Mouse (Mus musculus): Measurements from ENCODE around the gene Pank4. TPM values are rescaled to one million over a fixed set of nuclear protein-coding genes. Genes with fewer than 3 reads are reported as not detected.

The Pank4 gene
- polyA plus RNA-seq, 1 experiment, result 24.1 TPM

DNA sequence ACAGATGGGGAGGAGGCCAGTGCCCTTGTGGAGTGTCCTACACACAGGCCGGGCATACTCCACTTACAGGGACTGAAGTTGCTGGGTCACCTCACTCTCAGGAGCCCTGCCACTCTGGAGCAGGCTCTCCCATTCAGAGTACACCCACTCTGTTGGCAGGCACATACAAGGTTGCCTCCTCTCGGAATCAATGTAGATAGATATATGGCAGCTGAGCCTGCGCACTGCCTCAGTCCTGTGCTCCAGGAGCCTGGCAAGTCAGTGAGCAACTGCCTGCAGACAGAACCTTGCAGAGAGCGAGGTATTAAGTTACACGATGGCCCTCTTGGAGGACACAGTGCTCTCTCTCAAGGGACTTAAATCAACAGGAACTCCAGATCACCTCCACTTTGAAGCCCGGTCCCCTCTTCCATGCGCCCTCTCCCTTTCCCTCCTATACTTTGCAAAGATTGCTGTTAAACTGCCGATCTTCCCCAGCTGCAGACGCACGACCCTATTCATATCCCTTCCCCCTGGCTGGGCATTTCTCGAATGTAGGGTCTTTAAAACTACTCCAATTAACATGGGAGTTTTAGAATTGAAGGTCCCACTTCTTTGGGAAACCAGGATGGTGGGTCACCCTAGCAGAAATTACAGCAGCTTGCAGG, 610 bp upstream of the Pank4 start:
- H3K27ac ChIP-seq (ENCODE audit: insufficient read depth, low read depth, low read length), result no peak overlapping the region
- peaks cover 23% of the 10 kb centered on the region for H3K4me1 ChIP-seq (ENCODE audit: control insufficient read depth, insufficient read depth, low read length)
- H3K4me3 ChIP-seq (ENCODE audit: insufficient read depth, low read length), result peak overlapping the region; percentile 27
- no peak for TF ChIP-seq CTCF (IDR thresholded peaks at IDR 0.05; ENCODE audit: low read depth, low read length)

DNA sequence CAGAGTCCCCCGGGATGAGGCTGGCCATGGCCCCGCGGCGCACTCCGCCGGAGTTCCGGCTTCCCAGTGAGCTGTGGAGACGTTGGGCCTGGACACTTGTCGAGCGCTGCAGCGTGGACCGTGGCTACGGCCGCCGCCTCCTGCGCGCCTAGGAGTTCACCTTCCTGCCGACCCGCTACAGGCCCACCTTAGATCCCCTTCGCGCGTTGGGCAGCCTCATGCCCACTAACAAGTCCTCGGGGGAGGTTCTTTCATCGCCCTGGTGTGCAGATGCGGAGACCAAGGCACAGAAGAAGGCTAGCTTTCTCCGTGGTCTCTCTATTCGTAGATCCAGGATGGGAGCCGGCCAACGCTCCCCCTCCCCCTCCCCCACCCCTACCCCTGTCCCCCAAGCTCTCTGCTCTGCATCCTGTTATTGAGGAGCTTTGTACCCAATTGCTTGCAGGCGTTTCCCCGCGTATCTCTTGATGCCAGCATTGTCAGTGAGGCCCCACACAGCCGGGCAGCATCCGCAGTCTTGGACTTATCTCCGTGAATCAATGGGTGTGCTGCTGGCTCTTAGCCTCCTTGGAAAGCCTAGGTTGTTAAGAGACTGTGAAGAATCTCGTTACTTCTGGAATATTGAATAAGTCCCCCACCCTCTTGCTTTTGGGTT, 785 bp downstream of the Pank4 start:
- Histone ChIP-seq H3K27ac (ENCODE audit: insufficient read depth, low read depth, low read length) (peak overlapping the region; percentile 70), H3K4me3 (ENCODE audit: insufficient read depth, low read length) (peak overlapping the region; percentile 95), H3K4me1 (ENCODE audit: control insufficient read depth, insufficient read depth, low read length) (peaks cover 31% of the 10 kb centered on the region)
- no peak for TF ChIP-seq POLR2A (IDR thresholded peaks at IDR 0.05; ENCODE audit: borderline replicate concordance, low read depth, low read length)
- TF ChIP-seq CTCF (IDR thresholded peaks at IDR 0.05; ENCODE audit: low read depth, low read length), result no peak

DNA sequence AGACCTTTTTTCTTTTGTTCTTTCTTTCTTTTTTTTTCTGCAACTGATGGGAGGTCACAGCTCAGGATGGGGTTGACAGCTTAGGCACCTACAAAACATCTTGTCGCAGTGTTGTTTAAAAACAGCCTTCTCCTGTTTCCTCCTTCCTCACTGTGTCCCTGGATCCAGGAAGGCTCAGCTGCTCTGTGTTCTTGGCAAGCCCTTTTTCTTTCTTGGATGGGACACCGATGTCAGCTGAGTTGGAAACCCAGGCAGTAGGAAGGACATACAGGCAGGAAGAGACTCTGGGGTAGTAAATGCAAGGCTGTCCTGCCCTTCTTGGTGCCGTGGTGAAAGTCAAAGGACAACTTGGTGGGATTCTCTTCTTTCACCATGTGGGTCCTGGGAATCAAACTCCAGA, 1.9 kb downstream of the Pank4 start:
- Histone ChIP-seq H3K27ac (ENCODE audit: insufficient read depth, low read depth, low read length) (no peak overlapping the region), H3K4me3 (ENCODE audit: insufficient read depth, low read length) (no peak overlapping the region), H3K4me1 (ENCODE audit: control insufficient read depth, insufficient read depth, low read length) (peaks cover 31% of the 10 kb centered on the region)
- no peak for TF ChIP-seq POLR2A (IDR thresholded peaks at IDR 0.05; ENCODE audit: borderline replicate concordance, low read depth, low read length)
- TF ChIP-seq CTCF (IDR thresholded peaks at IDR 0.05; ENCODE audit: low read depth, low read length), result no peak

DNA sequence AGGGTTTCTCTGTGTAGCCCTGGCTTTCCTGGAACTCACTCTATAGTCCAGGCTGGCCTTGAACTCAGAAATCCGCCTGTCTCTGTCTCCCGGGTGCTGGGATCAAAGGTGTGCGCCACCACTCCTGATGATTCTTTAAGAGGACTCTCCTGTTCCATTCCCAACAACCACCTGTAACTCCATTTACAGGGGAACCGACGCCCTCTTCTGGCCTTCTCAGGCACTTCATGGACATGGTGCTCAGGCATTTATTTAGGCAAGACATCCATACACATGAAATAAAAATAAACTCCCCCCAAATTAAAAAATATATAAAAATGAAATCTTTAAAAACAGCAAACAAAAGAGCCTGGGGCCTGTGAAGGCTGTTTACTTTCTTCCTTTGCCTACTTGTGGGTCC, 3.2 kb downstream of the Pank4 start:
- Histone ChIP-seq H3K4me3 (ENCODE audit: insufficient read depth, low read length) (no peak overlapping the region), H3K4me1 (ENCODE audit: control insufficient read depth, insufficient read depth, low read length) (peaks cover 31% of the 10 kb centered on the region), H3K27ac (ENCODE audit: insufficient read depth, low read depth, low read length) (peak overlapping the region; percentile 31)
- TF ChIP-seq POLR2A (IDR thresholded peaks at IDR 0.05; ENCODE audit: borderline replicate concordance, low read depth, low read length), result no peak
- no peak; the same call in 1 of the 2 replicates for TF ChIP-seq CTCF (IDR thresholded peaks at IDR 0.05; ENCODE audit: low read depth, low read length)

DNA sequence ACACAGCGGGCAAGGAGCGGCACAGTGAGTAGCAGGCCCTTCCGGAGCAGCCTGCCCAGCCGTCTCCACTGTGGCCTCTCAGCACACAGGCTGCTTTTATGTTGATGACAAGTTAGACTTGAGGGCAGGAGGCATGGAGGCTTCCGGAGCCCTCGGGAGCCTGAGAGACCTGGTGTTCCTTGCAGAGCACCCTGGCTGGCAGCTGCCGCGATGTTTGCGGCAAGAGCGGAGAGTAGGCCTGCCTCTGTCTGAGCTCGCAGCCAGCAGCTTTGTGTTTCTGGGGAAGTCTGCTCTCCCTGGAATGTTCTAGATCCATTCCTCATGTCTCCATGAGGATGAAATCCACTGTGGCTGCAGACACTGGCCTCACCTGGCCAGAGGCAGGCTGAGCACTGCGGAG, 8.6 kb downstream of the Pank4 start:
- Histone ChIP-seq H3K4me3 (ENCODE audit: insufficient read depth, low read length) (no peak overlapping the region), H3K27ac (ENCODE audit: insufficient read depth, low read depth, low read length) (no peak overlapping the region), H3K4me1 (ENCODE audit: control insufficient read depth, insufficient read depth, low read length) (peaks cover 14% of the 10 kb centered on the region)
- TF ChIP-seq CTCF (IDR thresholded peaks at IDR 0.05; ENCODE audit: low read depth, low read length) (no peak), POLR2A (IDR thresholded peaks at IDR 0.05; ENCODE audit: borderline replicate concordance, low read depth, low read length) (no peak)

DNA sequence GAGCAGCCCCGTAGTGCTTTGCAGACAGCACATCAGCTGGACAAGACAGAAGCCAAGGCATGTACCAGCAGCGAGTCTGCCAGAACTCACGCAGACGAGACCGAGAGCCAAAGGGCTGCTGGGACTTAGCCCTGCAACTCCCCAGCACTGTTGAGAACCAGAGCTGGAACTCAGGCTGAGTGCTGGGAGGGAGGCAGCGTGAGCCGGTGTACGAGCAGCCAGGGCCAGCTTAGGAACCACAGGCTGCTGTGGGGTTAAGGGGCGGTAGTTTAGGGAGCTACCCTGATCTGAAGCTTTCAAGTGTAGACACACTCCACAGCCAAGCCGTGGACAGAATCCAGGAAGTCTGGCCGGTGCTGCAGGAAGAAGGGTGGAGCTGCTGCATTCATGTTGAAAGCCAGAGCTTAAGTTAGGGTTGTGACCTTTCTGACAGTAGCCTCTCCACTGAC, 10.3 kb downstream of the Pank4 start:
- Histone ChIP-seq H3K4me1 (ENCODE audit: control insufficient read depth, insufficient read depth, low read length) (peaks cover under 1% of the 10 kb centered on the region; the same call in 1 of the 2 replicates), H3K4me3 (ENCODE audit: insufficient read depth, low read length) (no peak overlapping the region), H3K27ac (ENCODE audit: insufficient read depth, low read depth, low read length) (no peak overlapping the region)
- TF ChIP-seq POLR2A (IDR thresholded peaks at IDR 0.05; ENCODE audit: borderline replicate concordance, low read depth, low read length) (no peak), CTCF (IDR thresholded peaks at IDR 0.05; ENCODE audit: low read depth, low read length) (no peak)

DNA sequence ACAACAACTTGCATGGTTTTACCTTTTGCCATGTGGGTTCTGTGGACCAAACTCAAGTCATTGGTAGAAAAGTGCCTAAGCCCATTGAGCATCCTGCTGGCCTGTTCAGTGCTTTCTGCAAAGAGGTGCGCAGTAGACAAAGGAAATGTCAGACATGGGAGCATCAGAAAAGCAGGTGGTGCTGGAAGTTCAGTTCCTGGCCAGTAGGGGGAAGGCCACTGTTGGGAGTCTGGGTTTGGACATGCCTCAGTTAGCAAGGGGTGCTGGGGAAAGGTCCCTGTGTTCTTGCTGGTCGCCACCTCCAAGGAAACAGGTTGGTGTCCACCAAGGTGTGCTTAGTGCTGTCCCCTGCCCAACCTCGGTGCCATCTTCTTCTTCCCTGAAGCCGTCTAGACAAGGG, 16.2 kb downstream of the Pank4 start:
- Histone ChIP-seq H3K4me1 (ENCODE audit: control insufficient read depth, insufficient read depth, low read length) (no peaks in the 10 kb centered on the region), H3K27ac (ENCODE audit: insufficient read depth, low read depth, low read length) (no peak overlapping the region), H3K4me3 (ENCODE audit: insufficient read depth, low read length) (no peak overlapping the region)
- no peak for TF ChIP-seq CTCF (IDR thresholded peaks at IDR 0.05; ENCODE audit: low read depth, low read length)
- no peak for TF ChIP-seq POLR2A (IDR thresholded peaks at IDR 0.05; ENCODE audit: borderline replicate concordance, low read depth, low read length)

DNA sequence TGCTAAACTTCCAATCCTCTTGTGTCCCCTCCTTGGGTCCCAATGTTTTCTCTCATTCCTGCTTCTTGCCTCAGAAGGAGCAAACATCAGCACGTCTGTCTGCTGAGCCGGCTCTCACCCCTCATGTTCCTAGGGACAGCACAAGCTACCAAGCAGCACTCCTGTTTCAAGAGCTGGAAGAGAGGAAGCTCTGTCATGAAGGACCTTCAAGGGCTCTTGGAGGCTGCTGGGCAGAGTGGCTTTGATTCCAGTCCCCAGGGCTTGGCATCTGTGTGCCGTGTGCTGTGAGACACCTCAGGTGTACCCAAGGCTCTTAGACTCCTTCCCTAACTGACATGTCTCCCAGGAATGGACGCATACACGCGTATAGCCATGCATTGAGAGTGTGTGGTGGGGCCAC, 17.2 kb downstream of the Pank4 start:
- Histone ChIP-seq H3K4me3 (ENCODE audit: insufficient read depth, low read length) (no peak overlapping the region), H3K27ac (ENCODE audit: insufficient read depth, low read depth, low read length) (no peak overlapping the region), H3K4me1 (ENCODE audit: control insufficient read depth, insufficient read depth, low read length) (no peaks in the 10 kb centered on the region)
- TF ChIP-seq CTCF (IDR thresholded peaks at IDR 0.05; ENCODE audit: low read depth, low read length) (no peak), POLR2A (IDR thresholded peaks at IDR 0.05; ENCODE audit: borderline replicate concordance, low read depth, low read length) (no peak)

DNA sequence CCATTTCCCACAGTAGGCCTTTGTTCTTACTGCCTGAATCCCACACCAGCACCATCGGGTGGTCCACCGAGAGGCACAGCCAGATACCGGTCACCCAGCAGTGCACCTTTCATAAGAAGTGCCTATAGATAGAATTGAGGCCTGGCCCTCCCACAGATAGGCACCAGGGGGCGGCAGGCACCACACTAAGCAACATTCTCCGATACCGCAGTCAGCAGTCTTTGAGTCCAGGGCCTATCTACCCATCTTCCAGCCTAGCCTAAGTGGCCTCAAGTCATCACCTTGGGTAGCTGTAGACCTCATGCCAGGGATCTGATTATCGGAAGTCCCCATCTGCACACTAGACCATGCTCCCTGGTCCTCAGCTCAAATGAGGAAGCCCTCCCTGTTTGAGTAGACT, 17.6 kb downstream of the Pank4 start:
- H3K27ac ChIP-seq (ENCODE audit: insufficient read depth, low read depth, low read length), result no peak overlapping the region
- no peak for TF ChIP-seq POLR2A (IDR thresholded peaks at IDR 0.05; ENCODE audit: borderline replicate concordance, low read depth, low read length)
- TF ChIP-seq CTCF (IDR thresholded peaks at IDR 0.05; ENCODE audit: low read depth, low read length), result peak; percentile 64; the same call in 1 of the 2 replicates
- H3K4me3 ChIP-seq (ENCODE audit: insufficient read depth, low read length), result no peak overlapping the region
- no peaks in the 10 kb centered on the region for H3K4me1 ChIP-seq (ENCODE audit: control insufficient read depth, insufficient read depth, low read length)
